Mouse (Mus musculus): ENCODE data around the gene Agbl3.

Agbl3 gene

GRCm38 (mm10) chr6:34907696-34908260 is 127.5 kb downstream of the Agbl3 start:
- DNase-seq, result peak; percentile 21
